Mouse (Mus musculus) layer of hippocampus, adult 9-10 months (tissue): ENCODE measurements around the gene Coasy.

ENCODE experiments used
- DNase-seq: peaks from one replicate; pipeline ENCODE4 v3.0.0; 2022; ENCODE audit warnings: low spot score

Coasy gene

DNA sequence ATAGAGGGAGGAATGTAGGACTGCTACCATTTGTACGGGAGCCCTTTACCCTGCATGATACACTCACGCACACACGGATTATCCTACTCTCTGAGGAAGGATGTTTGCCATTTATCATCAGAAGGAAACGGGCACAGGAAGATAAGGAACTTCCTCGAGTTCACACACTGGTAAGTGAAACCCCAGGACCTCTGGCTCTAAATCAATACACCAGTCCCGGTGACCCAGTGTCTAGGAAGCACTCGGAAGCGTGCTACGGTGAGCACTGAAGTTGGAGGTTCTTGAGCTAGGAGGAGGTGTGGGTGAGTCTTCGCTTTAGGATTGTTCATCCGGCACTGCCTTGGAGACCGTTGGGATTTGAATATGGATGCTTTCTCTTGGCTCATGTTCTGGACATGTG lies 50.7 kb downstream of the Coasy start:
- DNase-seq = no peak

DNA sequence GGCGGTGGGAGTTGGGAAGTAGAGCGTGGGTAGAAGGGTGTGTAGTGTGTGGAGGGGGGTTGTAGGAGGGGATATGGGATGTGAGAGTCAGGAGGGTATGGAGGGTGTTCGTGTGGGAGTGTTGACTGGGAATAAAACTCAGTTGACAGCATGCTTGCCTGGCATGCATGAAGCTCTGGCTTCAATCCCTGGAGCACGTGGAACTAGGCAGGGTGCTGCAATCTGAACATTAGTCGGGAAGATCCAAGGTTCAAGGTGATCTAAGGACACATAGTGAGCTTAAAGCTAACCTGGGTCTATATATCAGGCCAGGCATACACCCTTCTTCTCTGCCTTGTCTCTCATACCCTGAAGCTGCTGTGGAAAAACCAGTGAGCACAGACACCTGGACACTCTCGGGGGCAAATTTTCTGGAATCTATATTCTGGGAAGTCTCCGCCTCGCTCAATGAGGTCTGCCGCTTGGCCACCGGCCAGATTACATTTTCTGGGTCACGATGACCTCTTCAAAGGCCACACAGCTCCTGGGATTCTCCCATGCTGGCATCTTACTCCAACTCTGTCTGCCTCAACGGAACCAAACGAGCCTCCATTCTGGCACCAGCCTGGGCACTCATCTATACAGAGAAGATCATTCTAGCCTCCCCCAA lies 52.0 kb downstream of the Coasy start:
- no peak for DNase-seq
